Mouse (Mus musculus) liver, embryonic 11.5 days (tissue): Measurements from ENCODE around the gene Edn2. TPM values are rescaled to one million over a fixed set of nuclear protein-coding genes. Genes with fewer than 3 reads are reported as not detected.

Source experiments
- ATAC-seq: fragments of 200-750 bp; cut with Nextera tagmentation; replicated peaks from 2 replicates; pipeline ENCODE4 v1.8.0; 2017; ENCODE audit warnings: moderate number of reproducible peaks, mild to moderate bottlenecking, moderate TSS enrichment, moderate library complexity; ENCODE audit not compliant: low FRiP score
- DNase-seq: peaks from one replicate; pipeline ENCODE4 v3.0.0-alpha.2; 2017; ENCODE audit warnings: low spot score
- H3K27ac ChIP-seq: fragments of 300-500 bp; sonication (generic); 2 replicates; pipeline ENCODE4 v1.5.1; 2014; ENCODE audit warnings: mild to moderate bottlenecking, low read depth, low read length, control low read depth
- H3K27me3 ChIP-seq: fragments of 300-500 bp; sonication (generic); replicated peaks from 2 replicates; pipeline ENCODE4 v1.6.1; 2014; ENCODE audit warnings: low read length, mixed read lengths; ENCODE audit not compliant: control insufficient read depth, insufficient read depth
- H3K36me3 ChIP-seq: fragments of 300-500 bp; sonication (generic); 2 replicates; pipeline ENCODE4 v1.6.1; 2014; ENCODE audit warnings: mild to moderate bottlenecking, low read length, moderate library complexity, mixed read lengths; ENCODE audit not compliant: control insufficient read depth, insufficient read depth
- H3K4me1 ChIP-seq: fragments of 300-500 bp; sonication (generic); replicated peaks from 2 replicates; pipeline ENCODE4 v1.6.1; 2014; ENCODE audit warnings: low read length, mixed read lengths; ENCODE audit not compliant: control insufficient read depth, insufficient read depth
- H3K4me2 ChIP-seq: fragments of 300-500 bp; sonication (generic); 2 replicates; pipeline ENCODE4 v1.6.1; 2014; ENCODE audit warnings: mild to moderate bottlenecking, control low read depth, moderate library complexity
- H3K4me3 ChIP-seq: fragments of 300-500 bp; sonication (generic); 2 replicates; pipeline ENCODE4 v1.5.1; 2014; ENCODE audit warnings: low read depth, low read length, control low read depth
- H3K9ac ChIP-seq: fragments of 300-500 bp; sonication (generic); 2 replicates; pipeline ENCODE4 v1.6.1; 2014; ENCODE audit warnings: low read depth, low read length, control low read depth
- H3K9me3 ChIP-seq: fragments of 300-500 bp; sonication (generic); 2 replicates; pipeline ENCODE4 v1.6.1; 2016; ENCODE audit warnings: low read length, inconsistent platforms, mixed read lengths; ENCODE audit not compliant: control insufficient read depth
- WGBS: fragments of 180-500 bp; shearing (Covaris S2); extraction: QIAGEN DNeasy Blood & Tissue Kit; methylation state at CpG from one replicate; pipeline ENCODE4 v1.1.7; 2014; 5-methylcytosine and 5-hydroxymethylcytosine counted together
- polyA plus RNA-seq: library from polyadenylated mRNA; unstranded; fragments of >200 nt; fragmentation: Nextera tagmentation; extraction: Ambion mirVana; gene quantifications from 2 replicates; pipeline ENCODE4 v1.2.1, GENCODE M21; 2014

The Edn2 gene
- polyA plus RNA-seq, result 0.25 and 0.59 TPM in 2 replicates

GRCm38 (mm10) chr4:120161166-120161949 lies at the start of gene Edn2:
Edn2 (plus strand) TSS chr4:120161206.
- Histone ChIP-seq H3K9me3 (no peaks in the 10 kb centered on the region), H3K4me1 (no peaks in the 10 kb centered on the region), H3K36me3 (no peaks in the 10 kb centered on the region), H3K4me3 (no peak within 1 kb of the TSS), H3K27me3 (peaks cover 5% of the 10 kb centered on the region; the same call in 1 of the 2 replicates), H3K9ac (no peak within 1 kb of the TSS), H3K4me2 (no peak within 1 kb of the TSS), H3K27ac (no peak within 1 kb of the TSS)
- no peak for DNase-seq
- ATAC-seq, result no peak
- 39% methylated on average over 29 of the region's 29 CpGs for WGBS

- ATAC-seq, result no peak
- H3K4me1 ChIP-seq, result no peaks in the 10 kb centered on the region
- H3K9me3 ChIP-seq, result no peaks in the 10 kb centered on the region
- no peak overlapping the region for H3K4me2 ChIP-seq
- H3K4me3 ChIP-seq, result no peak overlapping the region
- H3K9ac ChIP-seq, result no peak overlapping the region
- DNase-seq, result no peak
- no peaks in the 10 kb centered on the region for H3K27me3 ChIP-seq
- H3K27ac ChIP-seq, result no peak overlapping the region
- WGBS, result 75% methylated on average over 3 of the region's 3 CpGs
- no peaks in the 10 kb centered on the region for H3K36me3 ChIP-seq
Measured at GRCm38 (mm10) chr4:120115516-120115915, 45.5 kb upstream of the Edn2 start.

- WGBS, result 75% methylated on average over 1 of the region's 1 CpGs
- Histone ChIP-seq H3K4me1 (no peaks in the 10 kb centered on the region), H3K36me3 (no peaks in the 10 kb centered on the region), H3K9ac (no peak overlapping the region), H3K4me3 (no peak overlapping the region), H3K27me3 (no peaks in the 10 kb centered on the region), H3K9me3 (no peaks in the 10 kb centered on the region), H3K4me2 (no peak overlapping the region), H3K27ac (no peak overlapping the region)
- ATAC-seq (no peak), DNase-seq (no peak)
Measured at GRCm38 (mm10) chr4:120116312-120116711, 44.7 kb upstream of the Edn2 start.

GRCm38 (mm10) chr4:120120276-120120675 lies 40.7 kb upstream of the Edn2 start:
- Histone ChIP-seq H3K27ac (no peak overlapping the region), H3K4me1 (no peaks in the 10 kb centered on the region), H3K36me3 (no peaks in the 10 kb centered on the region), H3K9me3 (no peaks in the 10 kb centered on the region), H3K4me2 (no peak overlapping the region), H3K4me3 (no peak overlapping the region), H3K9ac (no peak overlapping the region), H3K27me3 (no peaks in the 10 kb centered on the region)
- DNase-seq (no peak), ATAC-seq (no peak; the same call in 1 of the 2 replicates)
- WGBS, result 28% methylated on average over 8 of the region's 8 CpGs

GRCm38 (mm10) chr4:120124656-120125055 lies 36.4 kb upstream of the Edn2 start:
- H3K27me3 ChIP-seq, result no peaks in the 10 kb centered on the region
- H3K4me2 ChIP-seq, result no peak overlapping the region
- H3K9ac ChIP-seq, result no peak overlapping the region
- no peaks in the 10 kb centered on the region for H3K4me1 ChIP-seq
- WGBS, result 64% methylated on average over 6 of the region's 6 CpGs
- ATAC-seq, result no peak
- no peaks in the 10 kb centered on the region for H3K36me3 ChIP-seq
- H3K9me3 ChIP-seq, result no peaks in the 10 kb centered on the region
- DNase-seq, result no peak
- H3K4me3 ChIP-seq, result no peak overlapping the region
- no peak overlapping the region for H3K27ac ChIP-seq

GRCm38 (mm10) chr4:120126047-120126446 lies 35.0 kb upstream of the Edn2 start:
- Histone ChIP-seq H3K9ac (no peak overlapping the region), H3K27ac (no peak overlapping the region), H3K4me1 (no peaks in the 10 kb centered on the region), H3K27me3 (no peaks in the 10 kb centered on the region), H3K4me2 (no peak overlapping the region), H3K9me3 (no peaks in the 10 kb centered on the region), H3K4me3 (no peak overlapping the region), H3K36me3 (no peaks in the 10 kb centered on the region)
- WGBS, result 86% methylated on average over 6 of the region's 6 CpGs
- DNase-seq, result no peak
- no peak for ATAC-seq

- H3K4me2 ChIP-seq, result no peak overlapping the region
- no peaks in the 10 kb centered on the region for H3K36me3 ChIP-seq
- H3K4me3 ChIP-seq, result no peak overlapping the region
- no peak for DNase-seq
- no peaks in the 10 kb centered on the region for H3K27me3 ChIP-seq
- H3K27ac ChIP-seq, result no peak overlapping the region
- no peaks in the 10 kb centered on the region for H3K9me3 ChIP-seq
- H3K9ac ChIP-seq, result no peak overlapping the region
- 80% methylated on average over 3 of the region's 3 CpGs for WGBS
- H3K4me1 ChIP-seq, result no peaks in the 10 kb centered on the region
- no peak for ATAC-seq
Measured at GRCm38 (mm10) chr4:120127333-120127732, 33.7 kb upstream of the Edn2 start.

GRCm38 (mm10) chr4:120128033-120128432 lies 33.0 kb upstream of the Edn2 start:
- H3K27ac ChIP-seq, result no peak overlapping the region
- ATAC-seq, result no peak
- WGBS, result 70% methylated on average over 4 of the region's 4 CpGs

GRCm38 (mm10) chr4:120129233-120129885 lies 31.6 kb upstream of the Edn2 start:
- ATAC-seq (no peak; the same call in 1 of the 2 replicates), DNase-seq (no peak)
- H3K4me2 ChIP-seq, result no peak overlapping the region
- no peak overlapping the region for H3K4me3 ChIP-seq
- H3K4me1 ChIP-seq, result no peaks in the 10 kb centered on the region
- H3K36me3 ChIP-seq, result no peaks in the 10 kb centered on the region
- WGBS, result 44% methylated on average over 4 of the region's 4 CpGs
- H3K27ac ChIP-seq, result no peak overlapping the region
- no peaks in the 10 kb centered on the region for H3K9me3 ChIP-seq
- no peaks in the 10 kb centered on the region for H3K27me3 ChIP-seq
- H3K9ac ChIP-seq, result no peak overlapping the region

More at GRCm38 (mm10) chr4:120128033-120128432, 33.0 kb upstream of the Edn2 start:
- DNase-seq, result no peak
- Histone ChIP-seq H3K27me3 (no peaks in the 10 kb centered on the region), H3K4me1 (no peaks in the 10 kb centered on the region), H3K36me3 (no peaks in the 10 kb centered on the region), H3K9ac (no peak overlapping the region), H3K4me2 (no peak overlapping the region), H3K4me3 (no peak overlapping the region), H3K9me3 (no peaks in the 10 kb centered on the region)
